Mouse (Mus musculus) CD4-positive, CD25-positive, alpha-beta regulatory T cell, adult 4 months (primary cell): ENCODE results near the gene Tbc1d2b. TPM values are rescaled to one million over a fixed set of nuclear protein-coding genes. Genes with fewer than 3 reads are reported as not detected.
A peak's percentile ranks its signal among the peaks of the same experiment; 100 is the strongest.

ENCODE experiments used
- ATAC-seq: one replicate; pipeline ENCODE4 v1.8.0; 2017
- polyA plus RNA-seq, 2 experiments: library from polyadenylated mRNA; unstranded; fragments of 100-300 nt; shearing (Covaris generic); gene quantifications; one replicate each; pipeline ENCODE4 v1.2.1; 2017

The Tbc1d2b gene
- polyA plus RNA-seq, 2 experiments from 2014 or later = 11.3 to 12.1 TPM

DNA sequence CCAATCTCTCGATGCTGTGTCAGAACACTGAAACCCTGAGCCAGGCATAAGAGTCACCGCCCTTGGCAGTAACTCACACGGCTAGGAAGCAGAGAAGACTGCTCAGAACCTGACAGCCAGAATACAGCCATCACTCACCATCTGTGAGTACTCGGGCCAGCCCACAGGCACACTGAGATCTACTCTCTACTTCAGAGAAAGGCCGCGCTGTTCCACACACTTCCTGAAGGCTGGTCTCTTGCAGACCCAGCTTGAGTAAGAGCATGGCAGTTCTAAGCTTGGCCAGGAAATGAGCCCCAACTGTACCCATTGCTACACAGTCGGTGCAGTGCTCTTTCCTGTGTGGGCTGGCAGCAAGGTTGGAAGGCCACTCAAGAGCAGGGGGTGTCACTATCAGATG lies 27.7 kb downstream of the Tbc1d2b start:
- peak; percentile 79 for ATAC-seq

DNA sequence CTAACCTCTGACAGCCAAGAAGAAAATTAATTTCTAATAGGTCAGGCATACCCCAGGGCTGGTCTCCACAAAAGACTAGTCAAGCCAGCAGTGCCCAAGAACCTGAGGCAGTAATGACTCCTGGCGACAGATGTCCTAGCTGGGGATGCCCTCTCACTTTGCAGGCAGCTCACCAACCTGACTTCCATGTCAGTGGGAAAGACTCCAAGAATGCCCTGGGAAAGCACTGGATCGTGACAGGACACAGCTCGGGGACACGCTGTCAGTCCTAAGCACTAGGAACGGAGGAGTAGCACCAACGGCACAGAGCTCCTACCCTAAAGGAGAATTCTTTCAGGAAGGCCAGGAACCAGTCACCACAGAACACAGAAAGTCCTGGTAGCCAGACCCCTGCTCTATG lies 28.3 kb downstream of the Tbc1d2b start:
- ATAC-seq = no peak

DNA sequence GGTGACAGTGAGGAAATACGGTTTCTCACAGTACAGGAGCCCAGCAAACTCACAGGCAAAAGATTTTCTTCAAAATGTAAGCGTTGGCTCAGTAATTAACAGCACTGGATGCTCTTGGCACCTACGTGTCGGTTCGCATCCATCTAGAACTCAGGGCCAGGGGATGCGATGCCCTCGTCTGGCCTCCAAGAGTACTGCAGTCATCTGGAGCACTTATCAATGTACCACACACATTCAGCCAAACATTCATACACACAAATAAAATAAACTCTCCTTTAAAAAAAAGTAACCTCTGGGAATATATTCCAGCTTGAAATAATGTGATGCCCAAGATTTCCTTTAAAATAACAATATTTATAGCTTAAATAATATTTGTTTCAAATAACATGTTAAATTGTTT lies 29.0 kb downstream of the Tbc1d2b start:
- no peak for ATAC-seq

DNA sequence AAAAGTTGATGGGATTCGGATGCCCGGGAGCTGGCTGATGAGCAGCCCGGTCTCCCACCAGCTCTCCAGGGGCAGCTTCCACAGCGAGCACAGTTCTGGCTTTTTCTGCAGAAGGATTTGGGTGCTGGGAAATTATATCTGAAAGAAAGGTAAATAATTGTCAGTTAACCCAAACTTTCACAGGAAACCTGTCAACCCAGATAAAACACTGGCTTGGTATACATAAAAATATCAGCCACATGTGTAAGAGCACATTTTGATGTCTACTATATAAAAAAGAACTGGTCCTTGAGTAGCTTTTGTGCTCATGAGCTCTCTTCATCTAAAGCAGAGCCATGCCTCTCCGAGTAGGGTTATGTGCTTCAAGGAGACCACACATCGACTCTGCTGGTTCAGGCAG lies 29.6 kb downstream of the Tbc1d2b start:
- ATAC-seq = no peak

DNA sequence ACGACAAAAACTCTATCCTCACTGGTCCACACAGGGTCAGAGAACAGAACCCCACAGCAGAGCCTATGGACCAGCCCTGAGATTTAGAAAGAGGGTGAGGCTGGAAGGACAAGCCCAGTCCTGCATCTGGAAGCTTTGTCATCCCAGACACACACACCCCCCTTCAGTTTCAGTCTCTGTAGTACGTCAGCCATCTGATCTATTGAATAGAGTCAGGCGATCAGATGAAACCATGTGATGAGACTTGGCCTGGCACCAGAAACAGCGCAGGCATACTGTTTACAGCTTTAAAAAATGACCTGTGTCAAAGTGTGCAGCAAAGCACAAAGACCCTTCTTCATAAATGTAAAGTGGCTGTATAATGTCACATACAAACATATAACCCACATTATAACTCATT lies 30.0 kb downstream of the Tbc1d2b start:
- ATAC-seq = no peak

DNA sequence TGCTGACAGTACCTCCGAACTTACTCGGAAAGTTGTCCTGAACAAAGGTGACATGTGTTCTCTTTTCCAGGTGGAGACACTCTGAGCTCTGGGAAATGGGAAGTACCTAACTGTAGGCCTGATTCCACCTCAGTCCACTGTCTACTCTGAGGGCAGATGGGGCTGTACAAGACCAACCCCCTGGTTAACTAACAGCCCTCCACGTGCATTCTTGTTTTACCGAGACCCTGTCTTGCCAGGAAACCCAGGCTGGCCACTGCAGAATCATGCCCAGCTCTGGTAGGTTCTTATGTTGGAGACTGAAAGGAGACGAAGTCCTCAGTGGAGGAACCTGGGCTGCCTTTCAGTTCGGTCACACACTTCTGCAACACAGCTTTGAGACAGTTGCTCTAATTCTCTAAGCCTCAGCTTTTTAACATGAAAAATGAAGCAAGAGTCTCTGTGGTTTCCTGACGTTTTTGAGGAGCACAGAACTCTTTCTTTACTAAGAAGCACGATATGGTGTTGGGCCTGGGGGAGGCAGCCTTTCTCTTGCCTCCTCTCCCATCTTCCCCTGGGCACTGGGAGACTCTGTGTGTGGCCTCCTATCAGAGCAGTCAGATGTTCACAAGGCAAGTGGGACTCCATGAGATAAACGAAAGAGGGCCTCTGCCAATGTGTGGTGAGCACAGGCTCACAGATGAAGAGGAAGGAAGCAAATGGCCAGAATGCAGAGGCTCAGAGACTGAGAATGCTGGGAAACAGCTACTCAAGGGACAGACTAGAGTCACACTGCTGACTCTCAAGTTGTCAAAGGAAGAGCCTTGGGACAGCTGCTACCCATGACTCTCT lies 33.2 kb downstream of the Tbc1d2b start:
- no peak for ATAC-seq

DNA sequence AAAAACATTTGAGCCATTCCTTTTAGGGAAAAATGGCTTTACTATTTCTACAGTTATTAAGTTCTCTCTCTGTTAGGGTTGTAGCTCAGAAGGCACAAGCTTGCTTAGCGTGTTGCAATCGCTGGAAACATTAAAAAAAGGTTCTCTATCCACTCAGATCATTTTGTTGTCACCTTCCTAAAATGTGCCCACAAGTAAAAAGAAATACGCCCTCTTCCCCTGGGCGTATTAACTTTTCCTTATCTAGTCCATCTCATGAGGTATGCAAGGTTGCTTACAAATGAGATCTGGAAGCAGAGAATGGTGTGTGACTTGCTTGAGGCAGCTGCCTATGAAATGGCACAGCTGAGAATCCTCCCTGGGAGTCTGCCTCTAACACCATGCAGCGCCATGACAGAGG lies 33.8 kb downstream of the Tbc1d2b start:
- ATAC-seq = no peak

DNA sequence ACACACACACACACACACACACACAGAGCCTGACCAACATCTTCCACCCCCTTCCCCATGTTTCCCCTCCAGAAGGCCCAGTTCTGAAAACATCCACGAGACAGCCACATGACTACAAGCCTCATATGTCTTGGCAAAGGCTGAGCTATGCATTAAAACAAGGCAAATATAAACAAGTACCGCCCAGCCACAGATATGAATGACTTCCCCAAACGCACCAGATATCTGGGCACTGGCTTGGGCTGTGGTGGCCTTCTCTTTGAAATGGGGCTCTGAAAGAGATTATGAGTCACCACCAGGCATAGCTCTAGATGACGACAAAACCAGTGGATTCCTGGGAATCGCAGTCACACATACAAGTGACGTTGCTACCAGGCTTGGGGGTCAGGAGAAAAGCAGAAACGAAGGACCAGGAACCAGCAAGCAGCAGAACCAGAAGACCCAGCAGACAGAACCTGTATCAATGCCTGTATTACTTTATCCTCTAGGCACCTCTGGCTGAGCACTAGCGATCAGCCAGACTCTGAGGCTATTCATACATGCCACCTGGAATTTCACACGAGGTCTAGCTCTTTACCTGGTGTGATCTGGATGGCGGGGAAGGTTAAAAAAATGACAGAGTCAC lies 35.2 kb downstream of the Tbc1d2b start:
- no peak for ATAC-seq

DNA sequence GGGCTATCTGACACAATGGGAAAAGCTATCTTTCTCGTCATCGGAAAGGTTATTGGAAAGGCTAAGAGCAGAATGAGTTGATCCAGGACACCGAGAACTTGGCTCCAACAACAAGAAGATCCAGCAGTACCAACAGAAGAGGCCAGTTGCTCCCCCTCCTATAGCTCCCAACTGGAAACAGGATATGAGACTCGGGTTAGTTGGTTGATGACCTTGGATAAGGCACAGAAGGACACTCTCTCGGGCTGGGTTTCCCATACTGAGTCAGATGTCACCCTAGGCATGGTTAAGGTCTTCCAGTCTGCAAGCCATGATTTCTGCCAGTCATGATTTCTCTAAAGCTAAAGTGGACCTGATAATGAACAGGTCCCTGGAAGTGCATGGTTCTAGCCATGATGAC lies 35.8 kb downstream of the Tbc1d2b start:
- no peak for ATAC-seq

DNA sequence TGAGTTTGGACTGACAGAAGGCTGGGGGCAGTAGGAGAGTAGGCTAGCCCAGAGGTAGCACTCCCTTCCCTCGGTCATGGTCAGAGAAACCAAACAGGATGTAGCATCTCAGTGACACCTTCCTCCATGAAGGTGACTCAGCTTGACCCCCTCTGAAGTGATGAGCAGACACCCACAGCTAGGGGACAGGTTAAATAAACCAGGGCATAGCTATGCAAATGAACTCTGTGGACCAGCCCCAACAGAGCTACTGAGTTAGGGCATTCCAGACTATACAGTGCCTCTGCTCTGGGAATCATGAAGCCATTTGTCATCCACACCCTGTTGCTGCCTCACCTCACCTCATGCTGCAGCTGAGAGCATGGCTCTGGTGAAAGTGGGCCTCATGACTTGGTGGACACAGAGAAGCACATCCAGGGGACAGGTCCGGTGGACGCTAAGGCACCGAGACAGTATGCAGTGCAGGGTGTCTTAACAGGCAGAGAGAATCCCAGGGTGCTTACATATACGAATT lies 36.6 kb downstream of the Tbc1d2b start:
- peak; percentile 24 for ATAC-seq

DNA sequence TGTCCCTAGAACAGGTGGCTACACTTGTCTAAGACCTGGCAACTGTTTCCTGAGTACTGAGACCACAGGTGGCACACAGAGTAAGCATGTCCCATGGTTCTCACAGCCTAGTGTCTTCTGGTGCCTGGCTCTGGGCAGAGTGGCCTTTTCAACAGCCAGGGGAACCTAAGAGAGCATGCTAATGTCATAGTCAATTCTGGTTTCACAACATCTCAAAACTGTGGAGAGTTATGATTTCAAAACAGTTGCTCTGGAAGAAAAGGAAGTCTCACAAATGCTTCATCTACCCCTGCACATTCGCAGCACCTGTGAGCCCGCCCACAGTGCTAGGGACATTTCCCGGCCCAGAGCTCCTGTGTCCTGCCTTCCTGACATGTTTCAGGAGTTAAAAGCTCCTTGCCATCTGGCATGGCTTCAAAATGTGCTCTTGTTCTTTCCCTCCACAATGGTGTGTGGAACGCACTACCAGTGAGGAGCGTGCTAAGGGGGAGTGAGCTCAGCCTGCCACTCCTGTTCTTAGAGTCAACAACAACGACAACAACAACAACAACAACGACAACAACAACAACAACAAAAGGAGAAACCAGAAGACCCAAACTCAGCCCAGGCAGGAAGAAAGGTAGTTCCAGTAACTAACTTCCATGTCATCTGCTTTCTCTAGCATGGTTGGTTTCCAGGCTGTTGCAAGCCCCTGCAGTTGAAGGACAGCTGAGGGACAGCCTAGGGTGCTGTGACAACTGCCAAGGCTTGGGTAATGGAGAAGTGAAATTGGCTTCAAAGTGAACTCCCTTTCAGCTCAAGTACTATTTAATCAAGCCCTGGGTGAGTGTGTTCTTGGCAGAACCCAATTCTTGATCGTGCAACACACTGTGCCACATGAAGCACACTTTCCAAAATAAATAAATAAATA lies 37.6 kb downstream of the Tbc1d2b start:
- ATAC-seq = no peak

DNA sequence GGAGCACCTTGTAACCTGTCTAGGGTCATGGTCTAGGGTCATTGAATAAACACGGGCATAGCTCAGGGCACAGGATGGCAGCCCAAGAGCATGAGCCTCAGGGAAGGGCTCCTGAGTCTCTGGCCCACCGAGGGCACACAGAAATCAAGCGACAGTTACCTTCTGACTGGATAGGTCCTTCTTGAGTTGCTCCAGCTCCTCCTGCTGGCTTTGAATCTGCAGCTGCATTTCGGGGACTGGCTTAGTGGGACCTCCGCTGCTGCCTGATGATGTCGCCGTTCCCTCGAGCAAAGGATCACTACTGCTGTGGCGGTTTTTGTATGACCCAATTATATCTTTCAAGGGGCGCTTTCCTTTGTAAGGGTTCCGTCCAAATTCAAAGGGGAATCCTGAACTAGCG lies 43.4 kb downstream of the Tbc1d2b start:
- no peak for ATAC-seq

DNA sequence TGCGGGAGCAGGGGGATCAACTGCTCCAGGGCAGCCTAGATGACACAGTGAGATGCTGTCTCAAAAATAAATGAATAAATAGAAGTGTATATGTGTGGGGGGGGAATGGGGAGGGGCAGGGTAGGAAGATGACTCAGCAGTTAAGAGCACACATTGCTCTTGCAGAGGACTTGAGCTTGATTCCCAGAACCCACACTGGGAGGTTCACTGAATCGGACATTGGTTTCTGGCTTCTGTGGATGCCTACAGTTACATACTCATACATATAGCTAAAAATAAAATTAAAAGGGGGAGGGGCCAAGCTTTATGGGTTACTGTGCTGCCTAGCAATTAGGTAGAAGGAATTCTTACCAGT lies 43.9 kb downstream of the Tbc1d2b start:
- ATAC-seq = no peak

DNA sequence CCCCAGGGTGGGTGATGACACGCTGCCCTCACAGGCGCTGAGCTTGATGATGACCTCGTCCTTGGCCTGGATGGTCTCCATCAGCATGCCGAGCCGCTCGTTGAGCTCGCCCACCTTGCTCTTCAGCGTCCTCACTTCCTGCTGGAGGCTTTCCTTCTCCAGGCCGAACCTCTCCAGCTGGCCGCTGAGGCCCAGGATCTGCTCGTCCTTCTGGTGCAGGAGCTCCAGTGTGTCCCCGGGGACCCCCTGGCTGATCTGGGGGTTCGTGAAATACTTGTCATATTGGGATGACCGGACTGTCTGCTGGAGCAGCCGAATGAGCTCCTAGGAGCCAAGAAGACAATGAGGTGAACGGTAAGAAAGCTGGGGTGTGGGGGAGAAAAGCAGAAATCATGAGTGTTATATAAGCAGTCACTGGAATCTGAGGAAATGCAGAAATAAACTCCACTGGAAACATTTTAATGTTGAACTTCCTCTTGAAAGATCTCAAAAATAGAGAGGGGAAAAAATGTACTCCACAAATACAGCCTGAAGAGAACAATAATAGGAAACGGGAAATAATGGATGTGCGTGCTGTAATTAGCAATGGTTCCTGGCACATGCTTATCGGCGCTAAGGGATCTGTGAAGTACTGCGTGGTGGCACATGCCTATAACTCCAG lies 44.4 kb downstream of the Tbc1d2b start:
- no peak for ATAC-seq

DNA sequence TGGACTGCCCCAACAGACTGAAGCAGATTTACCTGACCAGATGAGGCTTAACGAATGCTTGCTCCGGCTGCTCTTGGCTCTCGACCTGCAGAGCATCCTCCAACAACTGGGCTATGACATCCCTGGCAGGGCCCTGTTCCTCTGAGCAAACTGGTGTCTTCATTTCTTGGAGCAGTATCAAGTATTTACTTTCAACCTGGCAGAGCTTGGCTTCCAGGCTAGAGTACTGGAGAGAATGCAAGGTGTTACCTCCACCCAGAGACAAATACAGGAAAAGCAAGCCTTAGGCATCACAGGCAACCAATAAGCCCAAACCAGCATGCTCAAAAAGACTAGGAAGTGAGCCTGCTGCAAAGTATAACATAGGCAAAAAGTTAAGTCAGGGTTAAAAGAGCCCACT lies 48.3 kb downstream of the Tbc1d2b start:
- no peak for ATAC-seq

DNA sequence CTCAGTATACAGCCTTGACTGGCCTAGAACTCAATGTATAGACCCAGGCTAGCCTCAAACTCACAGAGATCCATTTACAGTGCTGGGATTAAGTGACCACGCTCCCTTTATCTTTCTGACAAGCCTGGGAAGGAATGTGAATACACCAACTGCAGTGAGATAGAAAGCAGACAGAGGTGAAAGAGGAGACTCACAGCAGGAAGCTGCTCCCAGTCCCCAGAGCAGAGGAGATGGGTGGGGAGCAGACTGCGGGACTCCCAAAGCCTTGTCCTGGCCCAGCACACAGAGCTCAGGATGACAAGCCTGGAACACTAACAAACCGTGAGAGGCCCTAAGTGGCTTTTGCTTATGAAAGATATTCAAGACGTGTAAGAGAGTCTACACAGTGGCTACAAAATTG lies 53.1 kb downstream of the Tbc1d2b start:
- ATAC-seq = no peak

DNA sequence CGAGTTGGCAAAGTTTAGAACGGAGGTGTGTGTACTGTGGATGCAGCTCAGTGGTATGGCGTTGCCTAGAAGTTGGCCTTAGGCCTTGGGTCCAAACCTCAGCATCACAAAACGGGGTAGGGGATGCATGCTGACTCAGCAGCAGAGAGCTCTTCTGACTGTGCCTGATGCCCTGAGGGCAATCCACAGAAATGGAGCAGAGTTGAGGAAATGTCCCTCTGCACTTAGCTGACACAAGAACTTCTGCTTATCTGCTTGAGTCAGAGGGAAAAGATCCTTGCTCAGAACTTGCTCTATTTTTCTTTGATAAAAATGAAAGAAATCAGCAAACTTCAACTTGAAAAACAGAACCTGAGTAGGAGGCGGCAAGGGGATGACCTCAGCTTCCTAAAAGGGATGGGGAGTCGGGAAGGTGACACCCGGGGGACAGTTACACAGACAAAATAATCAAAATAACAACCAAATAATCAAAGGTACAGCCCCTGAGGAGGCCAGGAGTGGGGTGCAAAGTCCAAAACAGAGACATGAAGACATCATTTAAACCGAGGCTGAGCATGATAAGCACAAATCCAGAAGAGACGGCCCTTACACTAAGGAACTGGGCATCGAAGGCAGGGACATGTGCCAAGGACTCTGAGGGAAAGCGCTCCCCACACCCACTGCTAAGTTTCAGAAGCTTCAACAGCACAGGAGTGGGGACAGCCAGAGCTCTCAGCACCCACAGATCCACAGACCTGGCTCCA lies 54.2 kb downstream of the Tbc1d2b start:
- ATAC-seq = no peak

DNA sequence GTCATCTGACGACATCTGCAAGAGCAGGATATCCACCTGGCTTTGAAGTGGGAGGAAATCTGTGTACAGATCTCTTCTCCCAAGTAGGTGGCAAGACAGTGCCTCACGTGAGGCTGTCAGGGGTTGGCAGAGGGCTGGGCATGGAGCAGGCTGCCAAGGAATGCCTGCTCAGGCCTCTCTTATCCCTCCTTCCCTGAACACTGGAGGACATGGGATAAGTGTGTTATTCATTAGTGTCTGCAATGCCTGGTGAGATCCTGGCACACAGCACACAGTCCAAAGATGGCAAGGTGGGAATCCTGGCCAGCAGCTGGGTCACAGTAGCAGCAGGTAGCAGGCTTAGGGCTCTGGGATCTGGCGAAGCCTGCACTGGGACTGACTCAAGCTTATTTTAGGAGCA lies 57.5 kb downstream of the Tbc1d2b start:
- ATAC-seq = no peak

DNA sequence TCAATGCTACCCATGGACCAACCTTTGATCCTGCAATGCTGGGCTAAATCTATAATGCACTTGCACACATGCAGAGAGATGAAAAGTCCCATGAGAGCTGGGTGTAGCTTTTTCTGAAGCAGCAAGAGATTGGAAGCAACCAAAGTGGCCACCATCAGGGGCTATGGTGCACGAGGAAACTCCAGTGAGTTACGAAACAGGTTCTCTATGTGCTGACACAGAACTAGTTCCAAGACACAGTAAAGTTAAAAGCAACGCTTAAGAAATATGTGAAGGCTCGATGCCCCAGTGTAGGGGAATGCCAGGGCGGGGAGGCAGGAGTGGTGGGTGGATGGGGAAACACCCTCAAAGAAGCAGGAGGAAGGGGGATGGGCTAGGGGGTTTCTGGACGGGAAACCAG lies 61.9 kb downstream of the Tbc1d2b start:
- ATAC-seq = no peak

DNA sequence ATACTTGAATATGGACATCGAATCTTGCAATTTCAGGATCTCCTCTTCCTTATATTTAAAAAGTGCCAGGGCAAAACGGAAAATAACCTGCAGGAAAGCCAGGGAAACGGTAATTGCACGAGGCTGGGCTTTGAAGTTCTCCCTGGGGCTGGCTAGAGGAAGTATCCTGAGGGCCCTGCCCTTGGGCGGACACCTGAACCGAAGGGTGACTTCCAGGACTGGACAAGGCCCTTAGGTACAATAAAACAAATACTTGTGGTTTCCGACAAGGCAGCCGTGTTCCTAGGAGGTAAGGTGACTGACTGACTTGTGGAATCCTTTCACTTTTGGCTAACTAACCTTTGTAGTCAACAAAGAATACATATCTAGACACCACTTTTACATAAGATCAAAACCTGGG lies 62.8 kb downstream of the Tbc1d2b start:
- ATAC-seq = no peak

DNA sequence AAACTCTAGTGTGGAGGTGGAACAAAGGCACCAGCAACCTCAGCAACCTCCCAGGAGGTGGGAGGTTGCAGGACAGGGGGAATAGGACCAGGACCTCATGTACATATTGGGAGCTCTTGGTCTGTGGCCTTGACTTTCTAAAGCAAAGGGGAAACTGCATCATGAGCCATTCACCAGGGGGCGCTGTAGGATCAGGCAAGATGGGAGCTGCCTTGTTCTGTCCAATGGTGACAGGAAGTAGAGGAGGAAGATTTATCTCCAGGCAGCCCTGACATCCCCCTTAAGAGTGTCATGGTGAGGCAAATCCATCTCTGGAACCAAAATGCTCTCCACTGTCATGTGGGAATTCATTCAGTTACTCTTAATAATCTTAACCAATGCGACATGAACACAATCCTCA lies 64.1 kb downstream of the Tbc1d2b start:
- ATAC-seq = peak; percentile 85

DNA sequence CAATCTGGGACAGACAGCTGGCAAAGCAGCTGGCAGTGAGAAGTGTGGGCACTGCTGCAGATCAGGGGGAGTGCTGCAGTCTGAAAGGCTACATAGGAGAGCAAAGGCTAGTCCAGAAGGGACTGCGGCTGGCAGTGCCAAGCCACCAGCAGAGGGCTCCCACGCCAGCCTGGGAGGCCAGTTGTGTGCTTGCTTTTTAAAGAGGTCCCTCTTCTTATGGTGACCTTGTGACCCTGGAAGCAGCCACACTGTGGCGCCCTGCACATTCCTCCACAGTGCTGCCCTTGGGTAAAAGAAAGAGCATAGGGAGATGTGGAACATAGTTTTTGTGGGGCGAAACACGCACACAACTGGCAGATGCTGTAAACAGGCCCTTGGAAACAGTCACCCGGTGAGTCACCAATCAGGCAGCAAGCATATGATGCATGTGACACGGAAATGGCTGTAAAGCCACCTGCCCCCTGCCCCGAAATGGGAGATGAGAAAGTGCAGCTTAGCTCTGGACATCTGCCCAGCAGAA lies 66.1 kb downstream of the Tbc1d2b start:
- no peak for ATAC-seq
